Mouse (Mus musculus) heart, adult 9 months (tissue): ENCODE data around the gene Spata33.
"Not testable (repeated sequence)": the region's sequence is repeated elsewhere in the genome, so short reads cannot be mapped to it uniquely, and the experiment has no call there.

Source experiments
- DNase-seq, 2 experiments: peaks; one replicate each; pipeline ENCODE4 v3.0.0; 2022; ENCODE audit warnings: low spot score in 2 of 2

The Spata33 gene

GRCm38 (mm10) chr8:123232553-123232952 lies 19.9 kb downstream of the Spata33 start:
- DNase-seq: no peak

GRCm38 (mm10) chr8:123233300-123233699 lies 20.7 kb downstream of the Spata33 start:
- DNase-seq: no peak

GRCm38 (mm10) chr8:123233760-123234159 lies 21.1 kb downstream of the Spata33 start:
- DNase-seq: no peak

- DNase-seq: no peak
Observed at GRCm38 (mm10) chr8:123234918-123235519, 22.4 kb downstream of the Spata33 start.

GRCm38 (mm10) chr8:123235520-123236497 lies 23.2 kb downstream of the Spata33 start, which contains the start of gene Spata2l:
Gene Spata2l (minus strand): TSS chr8:123236233.
- peak; percentile 77 to 82 for DNase-seq

- no peak for DNase-seq
Observed at GRCm38 (mm10) chr8:123239398-123239797, 26.8 kb downstream of the Spata33 start.

- no peak for DNase-seq
Observed at GRCm38 (mm10) chr8:123242107-123242923, 29.7 kb downstream of the Spata33 start.

GRCm38 (mm10) chr8:123243053-123243452 lies 30.4 kb downstream of the Spata33 start:
- no peak for DNase-seq

GRCm38 (mm10) chr8:123244382-123244781 lies 31.8 kb downstream of the Spata33 start:
- no peak for DNase-seq

- no peak for DNase-seq
Observed at GRCm38 (mm10) chr8:123245543-123245942, 32.9 kb downstream of the Spata33 start.

- DNase-seq: no peak
Observed at GRCm38 (mm10) chr8:123247748-123248147, 35.1 kb downstream of the Spata33 start.

- no peak for DNase-seq
Observed at GRCm38 (mm10) chr8:123248596-123248995, 36.0 kb downstream of the Spata33 start.

GRCm38 (mm10) chr8:123250940-123251339 lies 38.3 kb downstream of the Spata33 start:
- DNase-seq: no peak

GRCm38 (mm10) chr8:123252925-123253324 lies 40.3 kb downstream of the Spata33 start:
- no peak for DNase-seq

GRCm38 (mm10) chr8:123253451-123254098 lies 40.9 kb downstream of the Spata33 start:
- DNase-seq: no peak

- peak; percentile 75 to 77 for DNase-seq
Observed at GRCm38 (mm10) chr8:123254099-123254885, 41.7 kb downstream of the Spata33 start, which contains the start of the genes Zfp276 and Vps9d1. Gene Zfp276 (plus strand): TSS chr8:123254195. Gene Vps9d1 (minus strand): TSS chr8:123254348.

GRCm38 (mm10) chr8:123255170-123255569 lies 42.5 kb downstream of the Spata33 start:
- no peak for DNase-seq

GRCm38 (mm10) chr8:123257114-123257513 lies 44.5 kb downstream of the Spata33 start:
- no peak for DNase-seq

GRCm38 (mm10) chr8:123257593-123257992 lies 45.0 kb downstream of the Spata33 start:
- not testable (repeated sequence) for DNase-seq

GRCm38 (mm10) chr8:123267926-123268656 lies 55.5 kb downstream of the Spata33 start:
- no peak for DNase-seq
